Mouse (Mus musculus) olfactory bulb, adult 2 months (tissue): Measurements from ENCODE around the gene Gzmg.
"Not testable (repeated sequence)": the region's sequence is repeated elsewhere in the genome, so short reads cannot be mapped to it uniquely, and the experiment has no call there.

Source experiments
- CTCF ChIP-seq: fragments of 200-500 bp; IDR thresholded peaks from 2 replicates; pipeline ENCODE4 v1.5.1; 2012; ENCODE audit warnings: low read depth, mild to moderate bottlenecking, low read length, moderate library complexity; ENCODE audit not compliant: insufficient read depth
- POLR2A ChIP-seq: fragments of 200-500 bp; IDR thresholded peaks from 2 replicates; pipeline ENCODE4 v1.6.1; 2012; ENCODE audit warnings: mild to moderate bottlenecking, low read depth, low read length, moderate library complexity; ENCODE audit not compliant: insufficient read depth

DNA sequence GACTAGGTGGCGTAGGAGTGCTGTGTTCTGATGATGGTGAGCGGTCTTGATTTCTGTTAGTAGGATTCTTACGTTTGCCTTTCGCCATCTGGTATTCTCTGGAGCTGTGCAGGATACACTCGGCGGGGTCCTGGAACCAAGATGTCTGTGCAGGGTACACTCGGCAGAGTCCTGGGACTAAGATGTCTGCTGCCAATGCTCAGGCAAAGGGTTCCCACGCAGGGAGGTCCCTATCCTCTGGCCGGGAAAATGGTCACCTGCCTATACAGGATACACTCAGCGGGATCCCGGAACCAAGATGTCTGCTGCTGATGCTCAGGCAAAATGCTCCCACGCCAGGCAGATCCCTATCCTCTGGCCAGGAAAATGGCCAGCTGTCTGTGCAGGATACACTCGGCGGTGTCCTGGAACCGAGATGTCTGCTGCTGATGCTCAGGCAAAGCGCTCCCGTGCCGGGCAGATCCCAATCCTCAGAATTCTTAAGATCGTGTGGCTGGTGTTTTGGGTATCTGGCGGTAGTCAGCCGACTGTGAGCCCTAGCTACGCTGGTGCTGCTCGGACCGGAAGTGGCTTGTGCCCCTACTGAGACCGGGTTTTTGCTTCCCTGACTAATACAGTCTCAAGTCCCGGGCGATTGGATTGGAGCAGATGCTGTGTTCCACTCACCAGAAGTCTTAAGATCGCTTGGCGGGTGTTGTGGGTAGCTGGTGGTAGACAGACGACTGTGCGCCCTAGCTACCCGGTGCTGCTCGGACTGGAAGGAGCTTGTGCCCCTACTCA is 43.7 kb downstream of the Gzmg start:
- TF ChIP-seq POLR2A, CTCF: not testable (repeated sequence)
